Comparison of ENCODE assay signal across 8 mouse cellular contexts in the genomic region with DNA sequence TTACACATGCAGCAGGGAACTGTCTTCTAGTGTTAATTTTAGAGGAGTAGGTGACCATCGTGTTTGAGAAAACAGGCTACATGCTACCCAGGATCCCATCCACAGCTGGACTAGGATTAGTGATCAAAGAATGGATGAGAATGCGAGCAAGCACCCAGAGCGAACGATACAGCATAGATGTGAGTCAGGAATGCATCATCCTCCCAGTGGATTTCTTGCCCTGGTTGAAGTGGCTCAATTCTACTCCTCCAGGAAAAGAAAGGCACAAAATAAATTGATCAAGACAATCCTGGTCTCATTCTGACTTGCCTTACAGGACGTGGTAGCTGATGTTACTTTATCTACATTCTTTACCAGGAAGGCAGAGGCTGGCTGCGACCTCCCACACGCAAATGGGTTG. TPM values are rescaled to one million over a fixed set of nuclear protein-coding genes. Genes with fewer than 3 reads are reported as not detected.
DNase-seq lines count a peak whose midpoint lies in the region; ATAC-seq and TF ChIP-seq lines count a peak whose summit lies in the region.

A gene (plus strand): TSS at position 255 of the 400 bp plus-strand sequence.

- H3K27me3 ChIP-seq in heart, embryonic 14.5 days (ENCODE audit: control insufficient read depth, insufficient read depth, low read length): no peaks in the 10 kb centered on the region
- no peaks in the 10 kb centered on the region for H3K27me3 ChIP-seq in G1E (ENCODE audit: insufficient read depth, low read length)
- H3K27me3 ChIP-seq in embryonic facial prominence, embryonic 14.5 days (replicated peaks; ENCODE audit: control insufficient read depth, insufficient read depth, low read length): no peaks in the 10 kb centered on the region
- H3K27me3 ChIP-seq in intestine, postnatal 0 days (replicated peaks; ENCODE audit: control insufficient read depth, insufficient read depth, low read length): no peaks in the 10 kb centered on the region
- H3K27me3 ChIP-seq in midbrain, embryonic 12.5 days: no peaks in the 10 kb centered on the region

- H3K27ac ChIP-seq in heart, embryonic 14.5 days (replicated peaks in 1 of 2; ENCODE audit: control insufficient read depth in 1 of 2, insufficient read depth in 1 of 2, low read depth in 2 of 2, low read length in 2 of 2): peak within 1 kb of the TSS; percentile 69 to 80
- H3K27ac ChIP-seq in embryonic facial prominence, embryonic 14.5 days (replicated peaks; ENCODE audit: low read depth, low read length): peak within 1 kb of the TSS; percentile 81
- peak within 1 kb of the TSS; percentile 89 for H3K27ac ChIP-seq in intestine, postnatal 0 days (ENCODE audit: low read depth, low read length)
- peak within 1 kb of the TSS; percentile 85 for H3K27ac ChIP-seq in midbrain, embryonic 12.5 days (replicated peaks)

- peaks cover 4 to 14% of the 10 kb centered on the region in 2 experiments for H3K4me1 ChIP-seq in heart, embryonic 14.5 days (ENCODE audit: control insufficient read depth in 2 of 2, insufficient read depth in 2 of 2, low read length in 2 of 2)
- H3K4me1 ChIP-seq in G1E (ENCODE audit: insufficient read depth, low read depth, low read length): peaks cover 37% of the 10 kb centered on the region
- H3K4me1 ChIP-seq in embryonic facial prominence, embryonic 14.5 days (ENCODE audit: control insufficient read depth, insufficient read depth, low read length): peaks cover 11% of the 10 kb centered on the region; the same call in 1 of the 2 replicates
- H3K4me1 ChIP-seq in intestine, postnatal 0 days (replicated peaks; ENCODE audit: control insufficient read depth, insufficient read depth, low read length): no peaks in the 10 kb centered on the region
- peaks cover 17% of the 10 kb centered on the region for H3K4me1 ChIP-seq in midbrain, embryonic 12.5 days

- peaks cover 10% of the 10 kb centered on the region for H3K36me3 ChIP-seq in heart, embryonic 14.5 days (ENCODE audit: control insufficient read depth, insufficient read depth, low read length)
- peaks cover 24% of the 10 kb centered on the region for H3K36me3 ChIP-seq in G1E (replicated peaks)
- peaks cover 4% of the 10 kb centered on the region; the same call in 1 of the 2 replicates for H3K36me3 ChIP-seq in embryonic facial prominence, embryonic 14.5 days (ENCODE audit: control insufficient read depth, insufficient read depth, low read length)
- peaks cover 3% of the 10 kb centered on the region; the same call in 1 of the 2 replicates for H3K36me3 ChIP-seq in intestine, postnatal 0 days (ENCODE audit: control insufficient read depth, insufficient read depth)
- H3K36me3 ChIP-seq in midbrain, embryonic 12.5 days: 0 out of 2 replicates have a peak, but pooled peaks cover 4% of the 10 kb centered on the region

- ATAC-seq in heart, embryonic 14.5 days (ENCODE audit: insufficient number of reproducible peaks, insufficient read depth, low FRiP score, low read depth): no peak
- no peak for ATAC-seq in G1E (ENCODE audit: extremely low read depth, insufficient number of reproducible peaks, low FRiP score, poor library complexity, severe bottlenecking)
- ATAC-seq in embryonic facial prominence, embryonic 14.5 days (ENCODE audit: low read depth): no peak
- ATAC-seq in intestine, postnatal 0 days: no peak
- ATAC-seq in midbrain, embryonic 12.5 days (ENCODE audit: low FRiP score, low read depth): no peak

- DNase-seq in heart, adult 9 months (ENCODE audit: low spot score in 2 of 2): no peak
- no peak for DNase-seq in G1E (ENCODE audit: low spot score)
- DNase-seq in embryonic facial prominence, embryonic 14.5 days (ENCODE audit: low spot score): no peak
- DNase-seq in right cerebral cortex, postnatal 4 days: no peak
- DNase-seq in thymus, postnatal 36 days: no peak

- peak within 1 kb of the TSS; percentile 98 for H3K9ac ChIP-seq in heart, embryonic 14.5 days (ENCODE audit: low read length)
- peak within 1 kb of the TSS; percentile 92 for H3K9ac ChIP-seq in embryonic facial prominence, embryonic 14.5 days (ENCODE audit: low read depth, low read length)
- peak within 1 kb of the TSS; percentile 99 for H3K9ac ChIP-seq in intestine, postnatal 0 days (ENCODE audit: low read depth, low read length)
- H3K9ac ChIP-seq in midbrain, embryonic 12.5 days (replicated peaks): peak within 1 kb of the TSS; percentile 96

- WGBS in heart, embryonic 14.5 days: 71% methylated on average over 7 of the region's 7 CpGs
- 67% methylated on average over 7 of the region's 7 CpGs for WGBS in embryonic facial prominence, embryonic 14.5 days
- WGBS in intestine, postnatal 0 days: 72% methylated on average over 7 of the region's 7 CpGs
- WGBS in midbrain, embryonic 12.5 days: 67% methylated on average over 7 of the region's 7 CpGs

- H3K4me2 ChIP-seq in heart, embryonic 14.5 days (ENCODE audit: low read length): peak within 1 kb of the TSS; percentile 92
- H3K4me2 ChIP-seq in embryonic facial prominence, embryonic 14.5 days (ENCODE audit: low read depth, low read length): peak within 1 kb of the TSS; percentile 85
- H3K4me2 ChIP-seq in intestine, postnatal 0 days (replicated peaks; ENCODE audit: low read depth): peak within 1 kb of the TSS; percentile 82
- H3K4me2 ChIP-seq in midbrain, embryonic 12.5 days (replicated peaks): peak within 1 kb of the TSS; percentile 84

- H3K4me3 ChIP-seq in heart, embryonic 14.5 days (ENCODE audit: control insufficient read depth in 1 of 2, insufficient read depth in 1 of 2, low read depth in 1 of 2, low read length in 2 of 2): peak within 1 kb of the TSS; percentile 96 to 97
- peak within 1 kb of the TSS; percentile 88 for H3K4me3 ChIP-seq in G1E (ENCODE audit: low read depth, low read length)
- H3K4me3 ChIP-seq in embryonic facial prominence, embryonic 14.5 days (ENCODE audit: low read depth, low read length): peak within 1 kb of the TSS; percentile 98
- H3K4me3 ChIP-seq in intestine, postnatal 0 days (ENCODE audit: low read depth, low read length): peak within 1 kb of the TSS; percentile 91
- peak within 1 kb of the TSS; percentile 91 for H3K4me3 ChIP-seq in midbrain, embryonic 12.5 days

- no peaks in the 10 kb centered on the region for H3K9me3 ChIP-seq in heart, embryonic 14.5 days (ENCODE audit: control insufficient read depth, low read length)
- no peaks in the 10 kb centered on the region for H3K9me3 ChIP-seq in G1E (replicated peaks)
- no peaks in the 10 kb centered on the region for H3K9me3 ChIP-seq in embryonic facial prominence, embryonic 14.5 days (ENCODE audit: control insufficient read depth, low read length)
- no peaks in the 10 kb centered on the region for H3K9me3 ChIP-seq in intestine, postnatal 0 days (ENCODE audit: control insufficient read depth)
- no peaks in the 10 kb centered on the region for H3K9me3 ChIP-seq in midbrain, embryonic 12.5 days

- TF ChIP-seq CTCF in G1E (IDR thresholded peaks at IDR 0.05; ENCODE audit: low read depth, low read length): no peak
- no peak for TF ChIP-seq CTCF in intestine, postnatal 0 days (IDR thresholded peaks at IDR 0.05; ENCODE audit: low read depth)

RNA-seq across cellular contexts. Expression of the gene that starts here (rescaled TPM):
- 10.9 and 13.2 TPM in 2 replicates for polyA plus RNA-seq in heart, embryonic 14.5 days (2014; fragmentation: Nextera tagmentation; extraction: Ambion mirVana)
- 61.2 and 69.3 TPM in 2 replicates for total RNA-seq in G1E (2014; fragmentation: Nextera tagmentation)
- total RNA-seq in G1E (2017): 43.2 and 52.6 TPM in 2 replicates
- polyA plus RNA-seq in G1E (2012): 10.6 and 10.7 TPM in 2 replicates
- 15.6 and 15.9 TPM in 2 replicates for polyA plus RNA-seq in embryonic facial prominence, embryonic 14.5 days (2014; fragmentation: Nextera tagmentation; extraction: Ambion mirVana)
- 14.9 and 16.2 TPM in 2 replicates for polyA plus RNA-seq in intestine, postnatal 0 days (2015; fragmentation: Nextera tagmentation; extraction: Ambion mirVana)
- polyA plus RNA-seq in midbrain, embryonic 12.5 days (2016; fragmentation: Nextera tagmentation; extraction: Ambion mirVana): 22.5 and 23.3 TPM in 2 replicates
